Mouse (Mus musculus) MEL (cell line): Measurements from ENCODE around the gene Kif23.

Source experiments
- CHD1 ChIP-seq: IDR thresholded peaks from 2 replicates; pipeline ENCODE4 v1.6.1; 2012; ENCODE audit warnings: low read depth, mild to moderate bottlenecking, inconsistent platforms, low read length, improper control_type of control experiment
- CTCF ChIP-seq, 3 experiments: IDR thresholded peaks in 2 of 3; conservative IDR thresholded peaks in 1 of 3; 2 replicates each; pipeline ENCODE4 v1.5.1; 2011 to 2012; ENCODE audit warnings: low read length in 3 of 3, low read depth in 2 of 3, mild to moderate bottlenecking in 2 of 3, improper control_type of control experiment in 1 of 3, inconsistent platforms in 1 of 3, mixed read lengths in 1 of 3, moderate library complexity in 1 of 3; ENCODE audit not compliant: control insufficient read depth in 1 of 3, insufficient read depth in 1 of 3, poor library complexity in 1 of 3, severe bottlenecking in 1 of 3
- EP300 ChIP-seq, 2 experiments: IDR thresholded peaks; 2 replicates each; pipeline ENCODE4 v1.6.1; 2011; ENCODE audit warnings: improper control_type of control experiment in 2 of 2, low read length in 2 of 2, low read depth in 1 of 2, mild to moderate bottlenecking in 1 of 2
- ETS1 ChIP-seq: IDR thresholded peaks from 2 replicates; pipeline ENCODE4 v1.6.1; 2012; ENCODE audit warnings: low read depth, mild to moderate bottlenecking, inconsistent platforms, low read length, improper control_type of control experiment, moderate library complexity
- HCFC1 ChIP-seq: IDR thresholded peaks from 2 replicates; pipeline ENCODE4 v1.6.1; 2012; ENCODE audit warnings: low read depth, mild to moderate bottlenecking, inconsistent platforms, low read length, improper control_type of control experiment, moderate library complexity
- KAT2A ChIP-seq: conservative IDR thresholded peaks from 2 replicates; pipeline ENCODE4 v1.6.1; 2012; ENCODE audit warnings: low read depth, low read length, improper control_type of control experiment, inconsistent platforms
- MXI1 ChIP-seq: IDR thresholded peaks from 2 replicates; pipeline ENCODE4 v1.6.1; 2011; ENCODE audit warnings: mild to moderate bottlenecking, low read depth, low read length, improper control_type of control experiment
- POLR2A ChIP-seq, 2 experiments: IDR thresholded peaks; 2 replicates each; pipeline ENCODE4 v1.6.1; 2011 to 2012; ENCODE audit warnings: low read length in 2 of 2, mild to moderate bottlenecking in 2 of 2, control low read depth in 1 of 2, improper control_type of control experiment in 1 of 2, low read depth in 1 of 2, moderate library complexity in 1 of 2; ENCODE audit not compliant: control insufficient read depth in 1 of 2, insufficient read depth in 1 of 2, poor library complexity in 1 of 2
- POLR2AphosphoS5 ChIP-seq: IDR thresholded peaks from 2 replicates; pipeline ENCODE4 v1.6.1; 2012; ENCODE audit warnings: low read depth, borderline replicate concordance, mild to moderate bottlenecking, inconsistent platforms, low read length, moderate library complexity, mixed read lengths
- TAL1 ChIP-seq: IDR thresholded peaks from 2 replicates; pipeline ENCODE4 v1.6.1; 2012; ENCODE audit warnings: mild to moderate bottlenecking, inconsistent platforms, low read length, moderate library complexity, mixed read lengths
- TCF12 ChIP-seq: IDR thresholded peaks from 2 replicates; pipeline ENCODE4 v1.6.1; 2014; ENCODE audit warnings: low read depth, mild to moderate bottlenecking, inconsistent platforms, low read length, improper control_type of control experiment, moderate library complexity
- ZNF384 ChIP-seq: IDR thresholded peaks from 2 replicates; pipeline ENCODE4 v1.6.1; 2012; ENCODE audit warnings: low read depth, mild to moderate bottlenecking, inconsistent platforms, low read length, improper control_type of control experiment

DNA sequence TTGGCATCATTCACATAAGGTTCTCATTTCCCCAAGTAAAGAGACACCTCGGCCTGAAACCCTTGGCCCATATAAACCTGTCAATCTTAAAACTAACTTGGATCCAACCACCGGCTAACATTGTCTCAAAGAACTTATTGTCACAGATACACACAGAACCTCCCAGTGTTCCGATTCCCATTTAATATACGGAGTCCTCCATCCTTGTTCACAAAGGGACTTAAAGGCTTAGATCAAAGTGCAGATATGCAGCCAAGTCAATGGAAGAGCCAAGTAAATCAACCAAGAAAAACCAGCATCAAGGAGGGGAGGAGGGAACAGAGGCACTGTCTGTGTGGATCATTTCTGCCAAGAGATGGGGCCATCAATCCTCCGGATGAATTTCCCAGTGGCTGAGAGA, 41.0 kb downstream of the Kif23 start:
- TF ChIP-seq ETS1 (no peak), TCF12 (no peak), EP300 (IDR thresholded peaks at IDR 0.05; ENCODE audit: low read depth in 1 of 2, low read length in 2 of 2) (no peak), CTCF (IDR thresholded peaks at IDR 0.05 in 2 of 3, conservative IDR thresholded peaks at IDR 0.05 in 1 of 3; ENCODE audit: control insufficient read depth in 1 of 3, insufficient read depth in 1 of 3, low read depth in 2 of 3, low read length in 3 of 3, poor library complexity in 1 of 3, severe bottlenecking in 1 of 3) (no peak), POLR2A (IDR thresholded peaks at IDR 0.05; ENCODE audit: control insufficient read depth in 1 of 2, insufficient read depth in 1 of 2, low read depth in 1 of 2, low read length in 2 of 2, poor library complexity in 1 of 2) (no peak), ZNF384 (no peak), KAT2A (no peak), POLR2AphosphoS5 (no peak), TAL1 (no peak), CHD1 (no peak), HCFC1 (no peak), MXI1 (no peak)
